Mouse (Mus musculus) hindbrain, embryonic 11.5 days (tissue): ENCODE measurements at regions not wholly inside any gene's neighbourhood (a gene's known extent, or its start where the extent isn't known, plus 50 kb on each side); places are given as distances from the start of the nearest gene placed in this dataset.
A peak's percentile ranks its signal among the peaks of the same experiment; 100 is the strongest.
"Not testable (repeated sequence)": the region's sequence is repeated elsewhere in the genome, so short reads cannot be mapped to it uniquely, and the experiment has no call there.

Experiments
- ATAC-seq: fragments of 200-750 bp; cut with Nextera tagmentation; 2 replicates; pipeline ENCODE4 v1.8.0; 2017; ENCODE audit warnings: mild to moderate bottlenecking, moderate TSS enrichment, moderate library complexity; ENCODE audit not compliant: low FRiP score
- DNase-seq: peaks from one replicate; pipeline ENCODE4 v3.0.0-alpha.2; 2015; ENCODE audit warnings: low spot score
- H3K27ac ChIP-seq: fragments of 300-500 bp; sonication (generic); 2 replicates; pipeline ENCODE4 v1.5.1; 2014; ENCODE audit warnings: mild to moderate bottlenecking, low read depth, low read length
- H3K27me3 ChIP-seq: fragments of 300-500 bp; sonication (generic); 2 replicates; pipeline ENCODE4 v1.6.1; 2014; ENCODE audit warnings: mild to moderate bottlenecking, low read length, moderate library complexity, mixed read lengths; ENCODE audit not compliant: control insufficient read depth, insufficient read depth
- H3K36me3 ChIP-seq: fragments of 300-500 bp; sonication (generic); 2 replicates; pipeline ENCODE4 v1.6.1; 2014; ENCODE audit warnings: mild to moderate bottlenecking, low read length, moderate library complexity, mixed read lengths; ENCODE audit not compliant: control insufficient read depth, insufficient read depth
- H3K4me1 ChIP-seq: fragments of 300-500 bp; sonication (generic); replicated peaks from 2 replicates; pipeline ENCODE4 v1.6.1; 2014; ENCODE audit warnings: low read length, mixed read lengths; ENCODE audit not compliant: control insufficient read depth, insufficient read depth
- H3K4me2 ChIP-seq: fragments of 300-500 bp; sonication (generic); replicated peaks from 2 replicates; pipeline ENCODE4 v1.6.1; 2014; ENCODE audit warnings: mild to moderate bottlenecking, low read depth, low read length
- H3K4me3 ChIP-seq: fragments of 300-500 bp; sonication (generic); 2 replicates; pipeline ENCODE4 v1.5.1; 2014; ENCODE audit warnings: low read depth, low read length
- H3K9ac ChIP-seq: fragments of 300-500 bp; sonication (generic); 2 replicates; pipeline ENCODE4 v1.6.1; 2014; ENCODE audit warnings: low read depth, low read length
- H3K9me3 ChIP-seq: fragments of 300-500 bp; sonication (generic); 2 replicates; pipeline ENCODE4 v1.6.1; 2016; ENCODE audit warnings: low read length; ENCODE audit not compliant: control insufficient read depth
- WGBS: fragments of 180-500 bp; shearing (Covaris S2); extraction: QIAGEN DNeasy Blood & Tissue Kit; methylation state at CpG from one replicate; pipeline ENCODE4 v1.1.7; 2014; 5-methylcytosine and 5-hydroxymethylcytosine counted together

DNA sequence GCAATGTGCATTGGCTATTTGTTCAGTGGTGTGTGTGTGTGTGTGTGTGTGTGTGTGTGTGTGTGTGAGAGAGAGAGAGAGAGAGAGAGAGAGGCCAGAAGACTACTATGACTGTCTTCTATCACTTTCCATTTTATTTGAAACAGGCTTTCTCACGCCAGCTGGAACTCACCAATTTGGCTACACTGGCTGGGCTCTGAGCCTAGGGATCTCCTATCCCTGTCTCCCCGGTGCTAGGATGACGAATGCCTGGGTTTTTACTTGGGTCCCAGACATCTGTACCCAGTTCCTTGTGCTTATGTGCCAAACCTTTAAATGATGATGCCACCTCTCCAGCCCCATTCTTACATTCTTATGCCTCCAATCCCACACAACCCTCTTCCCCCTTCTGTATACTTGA lies 120.6 kb upstream of the Mrps10 start:
- H3K27me3 ChIP-seq = no peaks in the 10 kb centered on the region
- H3K4me1 ChIP-seq = no peaks in the 10 kb centered on the region
- H3K9ac ChIP-seq = no peak overlapping the region
- no peak overlapping the region for H3K27ac ChIP-seq
- ATAC-seq (no peak), DNase-seq (no peak)
- H3K36me3 ChIP-seq = no peaks in the 10 kb centered on the region
- WGBS = 88% methylated on average over 3 of the region's 3 CpGs
- H3K4me3 ChIP-seq = no peak overlapping the region
- H3K4me2 ChIP-seq = no peak overlapping the region
- no peaks in the 10 kb centered on the region for H3K9me3 ChIP-seq

DNA sequence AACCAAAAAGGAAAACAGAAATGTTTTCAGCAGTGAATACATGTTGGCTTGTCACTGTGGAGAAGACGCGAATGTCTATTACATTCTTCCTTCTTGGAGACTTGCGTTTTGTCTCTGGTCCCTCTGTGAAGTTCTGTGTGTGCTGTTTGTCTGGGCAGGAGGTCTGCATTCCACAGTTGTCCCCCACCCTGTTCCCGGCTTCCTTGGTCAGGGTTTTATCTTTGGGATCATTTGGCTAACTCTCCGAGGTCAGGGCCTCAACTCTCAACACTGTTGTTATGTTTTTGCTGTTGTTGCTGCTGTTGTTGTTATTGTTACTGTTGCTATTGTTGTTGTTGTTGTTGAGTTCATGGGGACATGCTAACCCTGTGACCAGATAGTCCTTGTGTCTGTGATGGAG lies 121.2 kb upstream of the Mrps10 start:
- Histone ChIP-seq H3K9me3 (no peaks in the 10 kb centered on the region), H3K9ac (no peak overlapping the region), H3K36me3 (no peaks in the 10 kb centered on the region), H3K27ac (no peak overlapping the region), H3K4me3 (no peak overlapping the region), H3K4me1 (no peaks in the 10 kb centered on the region), H3K4me2 (no peak overlapping the region), H3K27me3 (no peaks in the 10 kb centered on the region)
- DNase-seq = no peak
- WGBS = 85% methylated on average over 5 of the region's 5 CpGs
- no peak for ATAC-seq

DNA sequence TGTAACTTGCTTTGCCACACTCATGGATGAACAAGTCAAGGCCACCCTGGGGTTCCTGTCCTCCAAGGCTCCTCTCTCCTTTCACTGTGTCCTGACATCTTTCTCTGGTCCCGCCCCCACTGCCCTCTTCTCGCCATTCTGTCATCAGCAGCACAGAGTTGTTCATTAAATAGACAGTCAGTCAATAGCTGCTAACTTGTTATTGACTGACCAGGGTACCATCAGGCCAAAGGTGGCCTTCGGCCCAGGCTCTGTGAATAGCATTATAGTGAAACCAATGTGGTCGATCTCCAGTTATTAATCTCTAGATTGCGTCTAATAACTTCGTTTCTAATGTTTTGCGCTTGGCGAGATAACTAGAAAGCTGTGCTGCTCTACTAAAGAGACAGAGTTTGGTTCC lies 122.1 kb upstream of the Mrps10 start:
- 84% methylated on average over 8 of the region's 8 CpGs for WGBS
- no peak overlapping the region for H3K4me3 ChIP-seq
- H3K4me1 ChIP-seq = no peaks in the 10 kb centered on the region
- H3K27ac ChIP-seq = no peak overlapping the region
- H3K4me2 ChIP-seq = no peak overlapping the region
- H3K9me3 ChIP-seq = no peaks in the 10 kb centered on the region
- no peak for ATAC-seq
- no peak overlapping the region for H3K9ac ChIP-seq
- DNase-seq = peak; percentile 7
- H3K27me3 ChIP-seq = no peaks in the 10 kb centered on the region
- H3K36me3 ChIP-seq = no peaks in the 10 kb centered on the region

DNA sequence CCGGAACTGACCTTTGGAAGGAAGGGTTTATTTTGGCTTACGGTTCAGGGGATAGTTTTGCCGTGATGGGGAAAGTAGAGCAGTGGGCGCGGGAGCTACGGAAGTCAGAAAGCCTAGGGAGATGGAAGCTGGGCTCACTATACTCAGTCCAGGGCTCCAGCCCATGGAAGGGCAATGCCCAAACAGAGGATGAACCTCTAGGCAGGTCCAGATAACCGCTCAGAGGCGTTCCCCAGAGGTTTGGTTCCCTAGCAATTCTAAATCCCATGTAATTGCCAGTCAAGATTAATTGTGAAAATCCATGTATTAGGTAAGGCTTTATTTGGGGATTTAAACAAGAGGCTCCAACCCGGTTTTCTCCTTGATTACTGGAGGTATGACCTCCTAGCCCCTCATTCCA lies 123.1 kb upstream of the Mrps10 start:
- Histone ChIP-seq H3K36me3 (no peaks in the 10 kb centered on the region), H3K4me2 (no peak overlapping the region), H3K9ac (no peak overlapping the region), H3K4me3 (no peak overlapping the region), H3K4me1 (no peaks in the 10 kb centered on the region), H3K27me3 (no peaks in the 10 kb centered on the region), H3K27ac (no peak overlapping the region), H3K9me3 (no peaks in the 10 kb centered on the region)
- DNase-seq (no peak), ATAC-seq (no peak)
- 95% methylated on average over 9 of the region's 9 CpGs for WGBS

DNA sequence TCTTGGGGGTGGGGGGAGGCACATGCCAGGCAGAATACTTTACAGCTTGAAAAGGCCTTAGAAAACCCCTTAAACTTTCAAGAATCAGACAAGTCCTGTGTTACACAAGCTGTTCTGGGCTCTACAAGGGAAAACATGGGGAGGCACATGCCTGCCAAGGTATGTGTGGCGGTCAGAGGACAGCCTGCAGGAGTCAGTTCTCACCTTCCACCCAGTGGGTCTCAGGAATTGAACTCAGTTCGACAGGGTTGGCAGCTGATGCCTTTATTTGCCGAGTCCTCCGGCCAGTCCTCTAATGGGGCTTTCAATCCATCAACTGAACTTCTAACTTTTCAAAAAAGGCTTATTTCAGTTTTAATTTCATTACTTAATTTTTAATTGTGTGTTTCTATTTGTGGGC lies 129.6 kb upstream of the Mrps10 start:
- Histone ChIP-seq H3K4me2 (no peak overlapping the region), H3K36me3 (no peaks in the 10 kb centered on the region), H3K9me3 (no peaks in the 10 kb centered on the region), H3K4me1 (no peaks in the 10 kb centered on the region), H3K27me3 (no peaks in the 10 kb centered on the region), H3K4me3 (no peak overlapping the region), H3K9ac (no peak overlapping the region), H3K27ac (no peak overlapping the region)
- DNase-seq = no peak
- ATAC-seq = no peak
- WGBS = 90% methylated on average over 4 of the region's 4 CpGs

DNA sequence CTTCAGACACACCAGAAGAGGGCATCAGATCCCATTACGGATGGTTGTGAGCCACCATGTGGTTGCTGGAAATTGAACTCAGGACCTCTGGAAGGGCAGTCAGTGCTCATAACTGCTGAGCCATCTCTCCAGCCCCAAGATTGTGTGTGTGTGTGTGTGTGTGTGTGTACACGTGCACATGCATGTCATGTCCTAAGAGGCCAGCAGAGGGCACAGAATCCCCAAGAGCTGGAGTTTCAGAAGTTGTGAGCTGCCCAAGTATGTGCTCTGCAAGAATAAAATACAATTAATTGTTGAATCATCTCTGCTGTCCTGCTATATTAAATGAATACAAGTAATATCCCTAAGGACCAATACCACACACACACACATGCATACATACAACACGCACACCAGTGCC lies 130.8 kb upstream of the Mrps10 start:
- not testable (repeated sequence) for H3K9me3 ChIP-seq, H3K9ac ChIP-seq, H3K36me3 ChIP-seq, DNase-seq, H3K4me2 ChIP-seq, ATAC-seq, H3K4me3 ChIP-seq, H3K4me1 ChIP-seq, H3K27ac ChIP-seq, H3K27me3 ChIP-seq
- 97% methylated on average over 3 of the region's 3 CpGs for WGBS

DNA sequence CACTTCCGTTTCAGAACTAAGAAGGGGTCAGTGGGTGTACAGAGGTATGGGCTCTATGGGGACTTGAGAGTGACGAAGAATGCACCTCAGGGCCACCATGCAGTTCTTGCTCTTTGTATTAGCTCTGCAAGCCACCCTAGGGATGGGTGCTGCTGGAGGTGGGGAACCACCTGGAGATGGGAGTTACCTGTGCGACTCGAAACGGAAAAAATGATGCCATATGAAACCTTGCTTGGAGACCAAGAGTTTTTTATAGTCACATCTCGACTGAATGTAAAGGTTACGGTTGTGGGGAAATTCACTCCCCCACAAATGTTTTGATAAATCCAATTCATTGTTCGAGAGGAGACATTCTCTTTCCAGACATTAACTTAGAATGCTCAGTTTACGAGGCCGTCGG lies 134.3 kb upstream of the Mrps10 start:
- no peak overlapping the region for H3K4me2 ChIP-seq
- ATAC-seq (no peak), DNase-seq (no peak)
- peaks cover 4% of the 10 kb centered on the region for H3K36me3 ChIP-seq
- no peaks in the 10 kb centered on the region for H3K4me1 ChIP-seq
- H3K27me3 ChIP-seq = no peaks in the 10 kb centered on the region
- H3K9me3 ChIP-seq = no peaks in the 10 kb centered on the region
- H3K4me3 ChIP-seq = no peak overlapping the region
- 94% methylated on average over 11 of the region's 11 CpGs for WGBS
- H3K27ac ChIP-seq = no peak overlapping the region
- no peak overlapping the region for H3K9ac ChIP-seq

DNA sequence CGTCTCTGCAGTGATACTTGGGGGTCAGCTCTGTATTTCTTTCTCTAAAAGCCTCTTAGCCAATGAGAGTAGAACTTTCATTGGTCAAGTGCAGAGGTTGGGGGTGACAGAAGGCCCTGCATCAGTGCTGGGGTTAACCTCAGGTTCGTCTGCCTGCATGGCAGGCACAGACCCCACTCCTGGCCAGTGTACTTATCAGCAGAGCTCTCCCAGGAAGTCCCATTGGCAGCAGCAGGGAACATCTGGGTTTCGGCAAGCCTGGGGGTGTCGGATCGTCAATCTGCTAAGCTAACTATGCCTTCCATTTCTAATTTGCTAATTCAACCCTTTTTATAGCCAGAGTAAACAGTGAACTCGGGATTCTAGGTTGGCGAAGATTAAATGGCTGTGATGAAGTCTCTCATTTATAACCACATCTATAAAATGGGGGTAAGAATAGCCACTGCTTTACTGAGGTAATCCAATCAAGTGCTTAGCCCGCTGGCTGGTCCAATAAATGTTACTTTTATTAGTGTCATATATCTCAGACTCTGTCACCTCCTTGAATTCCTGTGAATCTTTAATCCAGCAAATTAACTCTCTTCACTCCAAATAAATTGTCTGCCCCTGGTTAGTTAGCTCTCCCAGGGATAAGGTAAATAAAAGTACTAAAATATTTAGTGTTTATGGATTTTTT lies 135.5 kb upstream of the Mrps10 start:
- Histone ChIP-seq H3K36me3 (peaks cover 4% of the 10 kb centered on the region), H3K27ac (no peak overlapping the region), H3K4me3 (no peak overlapping the region), H3K27me3 (no peaks in the 10 kb centered on the region), H3K4me2 (no peak overlapping the region), H3K4me1 (no peaks in the 10 kb centered on the region), H3K9ac (no peak overlapping the region), H3K9me3 (no peaks in the 10 kb centered on the region)
- 82% methylated on average over 8 of the region's 8 CpGs for WGBS
- no peak for DNase-seq
- ATAC-seq = no peak

DNA sequence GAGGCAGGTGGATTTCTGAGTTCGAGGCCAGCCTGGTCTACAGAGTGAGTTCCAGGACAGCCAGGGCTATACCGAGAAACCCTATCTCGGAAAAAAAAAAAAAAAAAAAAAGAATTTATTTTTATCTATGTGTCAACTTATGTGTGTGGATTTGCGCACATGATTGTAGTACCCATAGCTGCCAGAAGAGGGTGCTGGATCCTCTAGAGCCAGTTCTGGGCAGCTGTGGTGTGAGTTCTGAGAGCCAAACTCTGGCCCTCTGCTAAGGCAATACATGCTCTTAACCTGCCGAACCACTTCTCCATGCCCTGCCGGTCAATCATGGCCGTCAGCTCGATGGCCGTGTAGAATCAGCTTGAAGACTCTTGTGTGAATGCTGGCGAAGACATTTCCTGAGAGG lies 138.0 kb upstream of the Mrps10 start:
- no peaks in the 10 kb centered on the region for H3K4me1 ChIP-seq
- no peak overlapping the region for H3K9ac ChIP-seq
- no peak overlapping the region for H3K4me2 ChIP-seq
- no peaks in the 10 kb centered on the region for H3K27me3 ChIP-seq
- H3K9me3 ChIP-seq = no peaks in the 10 kb centered on the region
- over 99% methylated on average over 10 of the region's 10 CpGs for WGBS
- no peak overlapping the region for H3K4me3 ChIP-seq
- H3K36me3 ChIP-seq = peaks cover 4% of the 10 kb centered on the region
- DNase-seq (peak; percentile 10), ATAC-seq (no peak)
- H3K27ac ChIP-seq = no peak overlapping the region
